Mouse (Mus musculus) forebrain, embryonic 16.5 days (tissue): ENCODE measurements around the gene Rasgef1c. TPM values are rescaled to one million over a fixed set of nuclear protein-coding genes. Genes with fewer than 3 reads are reported as not detected.

Source experiments
- ATAC-seq: fragments of 200-750 bp; cut with Nextera tagmentation; 2 replicates; pipeline ENCODE4 v1.8.0; 2017; ENCODE audit warnings: mild to moderate bottlenecking, moderate library complexity
- H3K27ac ChIP-seq: fragments of 300-500 bp; sonication (generic); 2 replicates; pipeline ENCODE4 v1.5.1; 2014; ENCODE audit warnings: low read length, control low read depth
- H3K27me3 ChIP-seq: fragments of 300-500 bp; sonication (generic); replicated peaks from 2 replicates; pipeline ENCODE4 v1.6.1; 2014; ENCODE audit warnings: low read length; ENCODE audit not compliant: control insufficient read depth, insufficient read depth
- H3K36me3 ChIP-seq: fragments of 300-500 bp; sonication (generic); 2 replicates; pipeline ENCODE4 v1.6.1; 2014; ENCODE audit not compliant: control insufficient read depth, insufficient read depth
- H3K4me1 ChIP-seq: fragments of 300-500 bp; sonication (generic); replicated peaks from 2 replicates; pipeline ENCODE4 v1.6.1; 2014; ENCODE audit warnings: low read length; ENCODE audit not compliant: control insufficient read depth, insufficient read depth
- H3K4me2 ChIP-seq: fragments of 300-500 bp; sonication (generic); 2 replicates; pipeline ENCODE4 v1.6.1; 2014; ENCODE audit warnings: mild to moderate bottlenecking, low read length, control low read depth
- H3K4me3 ChIP-seq: fragments of 300-500 bp; sonication (generic); replicated peaks from 2 replicates; pipeline ENCODE4 v1.5.1; 2014; ENCODE audit warnings: mild to moderate bottlenecking, low read length, control low read depth
- H3K9ac ChIP-seq: fragments of 300-500 bp; sonication (generic); replicated peaks from 2 replicates; pipeline ENCODE4 v1.6.1; 2014; ENCODE audit warnings: low read depth, low read length, control low read depth
- H3K9me3 ChIP-seq: fragments of 300-500 bp; sonication (generic); 2 replicates; pipeline ENCODE4 v1.6.1; 2016; ENCODE audit warnings: low read length; ENCODE audit not compliant: control insufficient read depth
- WGBS: fragments of 180-500 bp; shearing (Covaris S2); extraction: QIAGEN DNeasy Blood & Tissue Kit; methylation state at CpG from one replicate; pipeline ENCODE4 v1.1.7; 2014; 5-methylcytosine and 5-hydroxymethylcytosine counted together
- polyA plus RNA-seq: library from polyadenylated mRNA; unstranded; fragments of >200 nt; fragmentation: Nextera tagmentation; extraction: Ambion mirVana; gene quantifications from 2 replicates; pipeline ENCODE4 v1.2.1, GENCODE M21; 2015

Gene Rasgef1c
- polyA plus RNA-seq, 1 experiment from 2014 or later, result 17.1 TPM

DNA sequence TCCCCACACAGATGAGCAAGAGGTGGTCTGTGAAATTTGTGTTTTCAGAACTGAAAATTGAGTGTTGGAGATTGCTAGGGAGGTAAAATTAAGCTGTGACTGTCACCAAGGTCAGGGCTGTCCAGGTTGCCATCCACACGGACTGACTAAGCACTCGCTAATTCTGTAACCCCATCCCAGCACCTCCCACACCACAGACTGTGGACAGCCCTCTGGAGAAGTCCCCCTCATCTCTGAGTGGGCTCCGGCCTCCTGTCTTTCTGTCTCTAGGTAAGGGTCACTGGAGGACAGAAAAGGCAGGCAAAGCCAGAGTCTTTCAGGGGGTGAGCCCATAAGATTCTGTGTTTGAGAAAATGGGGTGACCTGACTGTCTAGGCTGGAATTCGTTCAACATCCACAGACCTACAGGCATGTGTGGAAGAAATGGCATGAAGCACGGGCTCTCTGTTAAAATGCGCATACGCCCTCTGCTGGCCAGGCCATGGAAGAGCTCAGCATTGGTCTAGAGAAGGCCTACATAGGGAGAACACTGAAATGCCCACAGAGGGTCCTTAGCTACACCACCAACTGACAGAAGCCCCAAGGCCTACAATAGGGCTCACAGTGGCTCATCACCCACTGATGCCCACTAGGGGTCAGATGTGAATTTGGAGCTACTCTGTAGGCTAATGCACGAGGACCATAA lies 54.1 kb downstream of the Rasgef1c start:
- Histone ChIP-seq H3K4me1 (no peaks in the 10 kb centered on the region), H3K4me2 (no peak overlapping the region), H3K9ac (no peak overlapping the region), H3K27ac (no peak overlapping the region), H3K27me3 (no peaks in the 10 kb centered on the region), H3K9me3 (no peaks in the 10 kb centered on the region), H3K36me3 (no peaks in the 10 kb centered on the region), H3K4me3 (no peak overlapping the region)
- 29% methylated on average over 8 of the region's 8 CpGs for WGBS
- ATAC-seq, result peak; percentile 90

DNA sequence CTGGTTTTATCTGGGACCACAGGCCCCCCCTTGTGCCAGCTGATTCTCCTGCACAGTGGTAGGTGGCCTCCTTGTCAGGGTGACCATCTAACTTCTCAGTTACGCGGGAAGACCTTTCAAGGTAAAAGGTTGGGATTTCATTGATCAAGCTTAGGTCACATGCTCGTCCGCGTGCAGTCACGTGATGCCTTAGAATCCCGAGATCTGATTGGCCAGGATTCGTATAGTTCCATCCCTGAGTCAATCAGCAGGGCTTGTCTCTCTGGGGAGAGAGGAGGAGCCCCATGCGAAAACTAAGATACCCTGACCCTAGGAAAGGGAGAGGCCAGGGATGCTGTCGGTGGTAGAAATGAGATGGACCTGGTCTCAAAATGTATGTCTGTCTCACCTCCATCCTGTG lies 56.4 kb downstream of the Rasgef1c start:
- no peaks in the 10 kb centered on the region for H3K9me3 ChIP-seq
- H3K27me3 ChIP-seq, result no peaks in the 10 kb centered on the region
- H3K36me3 ChIP-seq, result no peaks in the 10 kb centered on the region
- no peak overlapping the region for H3K27ac ChIP-seq
- ATAC-seq, result no peak
- H3K4me3 ChIP-seq, result no peak overlapping the region
- no peaks in the 10 kb centered on the region for H3K4me1 ChIP-seq
- no peak overlapping the region for H3K9ac ChIP-seq
- H3K4me2 ChIP-seq, result no peak overlapping the region
- 86% methylated on average over 10 of the region's 10 CpGs for WGBS

DNA sequence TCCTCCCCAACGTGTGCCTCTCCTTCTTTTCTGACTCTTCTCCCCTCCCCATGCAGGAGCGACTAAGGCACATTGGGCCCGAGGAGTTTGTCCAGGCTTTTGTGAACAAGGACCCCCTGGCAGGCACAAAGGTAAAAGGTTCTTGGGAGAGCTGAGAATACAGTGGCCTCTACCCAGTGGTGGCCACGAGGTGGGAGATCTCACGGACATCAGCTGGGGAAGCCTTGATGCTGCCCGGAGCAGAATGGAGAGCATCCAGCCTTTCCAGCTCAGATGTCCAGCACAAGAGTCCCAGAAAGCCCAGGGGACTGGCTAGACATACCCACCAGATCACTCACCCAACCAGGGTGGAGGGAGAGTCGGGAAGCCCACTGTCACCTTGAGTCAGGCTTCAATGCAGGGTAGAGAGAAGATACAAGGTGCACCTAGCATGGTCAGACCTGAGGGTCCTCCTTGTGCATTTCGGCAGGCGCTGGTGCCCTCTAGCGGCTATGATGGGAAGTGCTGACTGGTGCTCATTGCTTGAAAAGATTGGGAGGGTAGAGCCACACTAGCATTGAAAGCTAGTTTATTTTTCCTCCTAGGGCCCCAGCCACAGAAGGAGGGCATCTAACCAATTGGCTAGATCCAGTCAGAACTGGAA lies 59.6 kb downstream of the Rasgef1c start:
- H3K9me3 ChIP-seq, result no peaks in the 10 kb centered on the region
- H3K4me3 ChIP-seq, result no peak overlapping the region
- H3K4me1 ChIP-seq, result 0 out of 2 replicates have a peak, but pooled peaks cover 3% of the 10 kb centered on the region
- H3K4me2 ChIP-seq, result no peak overlapping the region
- H3K9ac ChIP-seq, result no peak overlapping the region
- H3K27me3 ChIP-seq, result no peaks in the 10 kb centered on the region
- H3K36me3 ChIP-seq, result no peaks in the 10 kb centered on the region
- H3K27ac ChIP-seq, result no peak overlapping the region
- ATAC-seq, result peak; percentile 65
- 38% methylated on average over 10 of the region's 10 CpGs for WGBS

DNA sequence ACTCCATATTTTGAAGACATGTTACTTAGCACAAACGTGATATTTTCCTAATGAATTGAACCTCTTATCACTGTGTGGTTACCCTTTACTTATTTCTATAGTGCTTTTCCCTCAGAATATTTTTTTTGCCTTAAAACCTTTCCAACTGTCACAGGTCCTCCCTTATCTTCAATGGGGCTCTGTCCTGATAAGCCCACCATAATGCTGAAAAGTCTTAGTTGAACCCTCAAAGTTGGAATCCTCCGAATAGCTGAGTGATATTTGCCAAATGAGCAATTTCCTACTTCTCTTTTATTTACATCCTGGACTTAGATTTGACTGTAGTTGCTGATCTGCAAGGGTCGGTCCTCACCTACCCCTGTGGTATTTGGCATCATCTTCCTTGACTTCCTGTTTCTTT lies 63.7 kb downstream of the Rasgef1c start:
- H3K27me3 ChIP-seq, result no peaks in the 10 kb centered on the region
- H3K27ac ChIP-seq, result no peak overlapping the region
- no peaks in the 10 kb centered on the region for H3K36me3 ChIP-seq
- WGBS, result 74% methylated on average over 3 of the region's 3 CpGs
- no peak overlapping the region for H3K4me3 ChIP-seq
- H3K4me1 ChIP-seq, result 0 out of 2 replicates have a peak, but pooled peaks cover 3% of the 10 kb centered on the region
- no peak overlapping the region for H3K4me2 ChIP-seq
- H3K9ac ChIP-seq, result no peak overlapping the region
- no peaks in the 10 kb centered on the region for H3K9me3 ChIP-seq
- no peak for ATAC-seq

DNA sequence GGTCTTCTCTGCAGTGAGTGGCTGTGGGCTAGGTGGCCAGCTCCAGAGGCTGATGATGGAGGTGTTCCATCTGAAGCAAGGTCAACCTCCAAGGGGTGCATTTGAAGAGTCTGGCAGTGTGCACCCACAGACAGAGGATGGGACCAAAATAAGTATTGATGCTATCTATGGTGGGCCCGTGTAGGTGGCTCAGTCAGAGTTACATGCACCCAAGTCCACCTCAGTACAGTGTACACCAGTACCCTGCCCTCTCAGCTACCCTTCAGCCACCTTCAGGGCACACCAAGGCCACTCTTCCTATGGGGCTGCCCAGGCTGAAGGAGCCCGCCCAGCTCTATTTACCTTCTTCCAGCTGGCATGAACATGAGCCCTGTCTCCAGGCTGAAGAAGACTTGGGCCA lies 68.1 kb downstream of the Rasgef1c start:
- Histone ChIP-seq H3K4me3 (no peak overlapping the region), H3K9ac (no peak overlapping the region), H3K4me2 (no peak overlapping the region), H3K27me3 (no peaks in the 10 kb centered on the region), H3K36me3 (no peaks in the 10 kb centered on the region), H3K4me1 (no peaks in the 10 kb centered on the region), H3K27ac (no peak overlapping the region), H3K9me3 (no peaks in the 10 kb centered on the region)
- 93% methylated on average over 2 of the region's 2 CpGs for WGBS
- no peak for ATAC-seq

DNA sequence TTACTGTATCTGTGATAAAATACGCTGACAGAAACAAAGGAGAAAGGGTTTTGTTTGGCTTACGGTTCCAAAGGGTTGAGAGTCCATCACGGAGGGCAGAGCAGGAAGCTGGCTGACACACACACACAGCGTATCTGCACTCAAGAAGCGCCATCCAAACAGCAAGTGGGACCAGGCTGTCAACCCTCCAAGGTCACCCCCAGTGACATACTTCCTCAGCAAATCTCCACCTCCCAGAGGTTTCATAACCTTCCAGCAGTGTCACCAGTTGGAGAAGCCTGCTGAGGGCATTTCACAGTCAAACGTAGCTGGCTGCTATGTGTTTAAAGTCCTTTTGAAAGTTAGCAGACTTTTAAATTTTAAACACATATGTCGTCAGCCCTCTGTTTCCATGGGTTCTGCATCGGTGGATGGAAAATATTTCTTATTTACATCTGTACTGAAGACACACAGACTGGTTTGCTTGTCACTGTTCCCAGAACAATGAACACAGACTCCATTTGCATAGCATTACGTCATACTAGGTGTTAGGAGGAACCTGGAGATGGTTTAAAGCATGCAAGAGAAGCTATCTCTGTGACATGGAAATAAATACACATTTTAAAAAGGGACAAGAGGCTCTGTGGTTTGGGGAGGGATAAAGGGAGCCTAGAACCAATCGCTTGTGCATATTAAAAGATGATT lies 72.2 kb downstream of the Rasgef1c start:
- no peaks in the 10 kb centered on the region for H3K4me1 ChIP-seq
- no peak overlapping the region for H3K9ac ChIP-seq
- WGBS, result 83% methylated on average over 10 of the region's 10 CpGs
- no peaks in the 10 kb centered on the region for H3K36me3 ChIP-seq
- ATAC-seq, result no peak
- H3K9me3 ChIP-seq, result no peaks in the 10 kb centered on the region
- no peaks in the 10 kb centered on the region for H3K27me3 ChIP-seq
- no peak overlapping the region for H3K27ac ChIP-seq
- H3K4me3 ChIP-seq, result no peak overlapping the region
- no peak overlapping the region for H3K4me2 ChIP-seq

DNA sequence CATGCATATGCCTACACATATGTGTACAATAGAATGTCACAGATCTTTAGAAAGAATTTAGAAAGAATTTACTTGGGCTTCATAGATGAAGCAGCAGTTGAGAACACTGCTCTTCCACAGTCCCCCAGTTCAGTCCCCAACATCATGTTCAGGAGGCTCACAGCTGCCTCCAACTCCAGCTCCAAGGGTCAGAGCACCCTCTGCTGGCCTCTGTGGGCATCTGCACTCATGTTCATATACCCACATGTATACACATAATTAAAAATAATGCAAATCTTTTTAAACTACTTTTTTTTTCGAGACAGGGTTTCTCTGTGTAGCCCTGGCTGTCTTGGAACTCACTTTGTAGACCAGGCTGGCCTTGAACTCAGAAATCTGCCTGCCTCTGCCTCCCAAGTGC lies 73.0 kb downstream of the Rasgef1c start:
- ATAC-seq, result no peak
- Histone ChIP-seq H3K4me3 (no peak overlapping the region), H3K4me2 (no peak overlapping the region), H3K9me3 (no peaks in the 10 kb centered on the region), H3K4me1 (no peaks in the 10 kb centered on the region), H3K36me3 (no peaks in the 10 kb centered on the region), H3K27me3 (no peaks in the 10 kb centered on the region), H3K27ac (no peak overlapping the region), H3K9ac (no peak overlapping the region)
- 68% methylated on average over 1 of the region's 1 CpGs for WGBS

DNA sequence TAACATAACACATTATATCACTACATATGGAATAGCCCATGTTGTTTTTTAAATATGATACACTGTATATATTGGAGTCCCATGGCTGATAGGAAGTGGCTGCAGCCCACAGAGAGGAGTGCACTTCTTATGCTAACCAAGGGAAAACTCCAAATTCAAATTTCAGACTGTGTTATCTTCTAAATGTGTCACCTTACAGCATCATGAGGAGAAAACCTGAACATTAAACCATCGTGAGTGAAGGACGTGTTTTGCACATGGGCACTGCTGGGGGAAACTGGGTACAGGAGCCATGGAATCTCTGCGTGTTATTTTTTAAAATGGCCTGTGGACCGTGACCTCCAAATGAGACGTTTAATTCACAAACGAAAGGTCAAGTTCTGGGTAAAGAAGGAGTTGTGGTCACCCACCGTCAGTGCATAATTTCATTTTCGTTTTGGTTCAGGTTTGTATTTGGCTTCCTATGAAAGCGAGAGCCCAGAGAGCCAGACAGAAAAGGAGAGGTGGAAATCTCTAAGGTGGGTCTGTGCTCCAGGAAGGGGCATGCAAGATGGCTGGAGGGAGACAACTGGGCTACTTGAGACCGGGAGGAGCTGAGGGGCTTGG lies 76.4 kb downstream of the Rasgef1c start:
- Histone ChIP-seq H3K9me3 (no peaks in the 10 kb centered on the region), H3K9ac (no peak overlapping the region), H3K27me3 (no peaks in the 10 kb centered on the region), H3K4me3 (no peak overlapping the region), H3K4me1 (no peaks in the 10 kb centered on the region), H3K36me3 (no peaks in the 10 kb centered on the region), H3K27ac (no peak overlapping the region), H3K4me2 (no peak overlapping the region)
- ATAC-seq, result no peak
- 84% methylated on average over 10 of the region's 10 CpGs for WGBS

DNA sequence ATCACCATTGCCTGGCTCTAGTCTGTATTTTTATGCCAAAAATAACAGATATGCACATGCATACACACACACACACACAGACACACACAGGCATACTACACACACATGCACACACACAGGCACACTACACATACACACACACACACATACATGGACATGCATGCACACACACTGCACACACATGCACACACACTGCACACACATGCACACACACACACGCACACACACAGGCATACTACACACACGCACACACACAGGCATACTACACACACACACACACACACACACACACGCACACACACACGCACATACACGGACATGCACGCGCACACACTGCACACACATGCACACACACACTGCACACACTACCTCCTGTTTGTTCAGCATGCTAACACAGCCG lies 77.3 kb downstream of the Rasgef1c start:
- 91% methylated on average over 8 of the region's 8 CpGs for WGBS
- no peak overlapping the region for H3K27ac ChIP-seq
- no peaks in the 10 kb centered on the region for H3K36me3 ChIP-seq
- no peak overlapping the region for H3K4me2 ChIP-seq
- no peak overlapping the region for H3K9ac ChIP-seq
- H3K9me3 ChIP-seq, result no peaks in the 10 kb centered on the region
- no peaks in the 10 kb centered on the region for H3K4me1 ChIP-seq
- H3K4me3 ChIP-seq, result no peak overlapping the region
- H3K27me3 ChIP-seq, result no peaks in the 10 kb centered on the region
- ATAC-seq, result no peak
